Mouse (Mus musculus) thymus, adult 2 months (tissue): Measurements from ENCODE around the gene Tmed2. TPM values are rescaled to one million over a fixed set of nuclear protein-coding genes. Genes with fewer than 3 reads are reported as not detected.

Source experiments
- DNase-seq: peaks from one replicate; pipeline ENCODE4 v3.0.0; 2021
- H3K27ac ChIP-seq: fragments of 200-500 bp; 2 replicates; pipeline ENCODE4 v1.5.1; 2012; ENCODE audit warnings: low read length, control low read depth; ENCODE audit not compliant: control insufficient read depth, insufficient read depth
- H3K27me3 ChIP-seq: fragments of 200-500 bp; 2 replicates; pipeline ENCODE4 v1.6.1; 2012; ENCODE audit warnings: mild to moderate bottlenecking, low read length, moderate library complexity, mixed read lengths; ENCODE audit not compliant: control insufficient read depth, insufficient read depth
- H3K36me3 ChIP-seq: fragments of 200-500 bp; 2 replicates; pipeline ENCODE4 v1.6.1; 2012; ENCODE audit warnings: mild to moderate bottlenecking, low read length, moderate library complexity; ENCODE audit not compliant: control insufficient read depth, insufficient read depth
- H3K4me1 ChIP-seq: fragments of 200-500 bp; replicated peaks from 2 replicates; pipeline ENCODE4 v1.6.1; 2012; ENCODE audit warnings: low read length; ENCODE audit not compliant: control insufficient read depth, insufficient read depth
- H3K4me3 ChIP-seq: fragments of 200-500 bp; 2 replicates; pipeline ENCODE4 v1.5.1; 2012; ENCODE audit warnings: mild to moderate bottlenecking, low read length, control low read depth, moderate library complexity; ENCODE audit not compliant: control insufficient read depth, insufficient read depth
- CTCF ChIP-seq: fragments of 200-500 bp; IDR thresholded peaks from 2 replicates; pipeline ENCODE4 v1.5.1; 2012; ENCODE audit warnings: mild to moderate bottlenecking, control low read depth, low read length, moderate library complexity, borderline replicate concordance; ENCODE audit not compliant: control insufficient read depth, poor library complexity, insufficient read depth; ENCODE audit errors: extremely low read depth
- POLR2A ChIP-seq: fragments of 200-500 bp; IDR thresholded peaks from 2 replicates; pipeline ENCODE4 v1.6.1; 2012; ENCODE audit warnings: mild to moderate bottlenecking, low read length, control low read depth, moderate library complexity; ENCODE audit not compliant: control insufficient read depth, poor library complexity, insufficient read depth; ENCODE audit errors: extremely low read depth
- WGBS: fragments of 180-500 bp; shearing (Covaris S2); methylation state at CpG from one replicate; pipeline ENCODE4 v1.1.7; 2018; 5-methylcytosine and 5-hydroxymethylcytosine counted together
- polyA plus RNA-seq: library from polyadenylated mRNA; depleted of rRNA; stranded (reverse); fragments of >200 nt; gene quantifications from 2 replicates; pipeline ENCODE4 v1.2.3, GENCODE M21; 2012; rRNA removed

The Tmed2 gene
- 134 and 198 TPM in 2 replicates for polyA plus RNA-seq

GRCm38 (mm10) chr5:124540383-124540786 is at the start of gene Tmed2:
Tmed2 (plus strand) TSS chr5:124540695.
- Histone ChIP-seq H3K27me3 (no peaks in the 10 kb centered on the region), H3K27ac (peak within 1 kb of the TSS; percentile 45)
- TF ChIP-seq POLR2A = 0 out of 2 replicates have a peak, but pooled peaks have one; percentile 10
- TF ChIP-seq CTCF = 0 out of 2 replicates have a peak, but pooled peaks have one; percentile 20

GRCm38 (mm10) chr5:124491732-124492131 is 48.8 kb upstream of the Tmed2 start:
- DNase-seq = no peak
- H3K36me3 ChIP-seq = 0 out of 2 replicates have a peak, but pooled peaks cover 4% of the 10 kb centered on the region
- no peak for TF ChIP-seq CTCF
- no peak for TF ChIP-seq POLR2A
- H3K4me1 ChIP-seq = peaks cover 19% of the 10 kb centered on the region
- no peak overlapping the region for H3K27ac ChIP-seq
- no peaks in the 10 kb centered on the region for H3K27me3 ChIP-seq
- 98% methylated on average over 4 of the region's 4 CpGs for WGBS
- no peak overlapping the region for H3K4me3 ChIP-seq

More at GRCm38 (mm10) chr5:124540383-124540786, at the start of gene Tmed2:
- under 1% methylated on average over 35 of the region's 35 CpGs for WGBS
- peaks cover 12% of the 10 kb centered on the region for H3K4me1 ChIP-seq
- DNase-seq = peak; percentile 93
- H3K4me3 ChIP-seq = peak within 1 kb of the TSS; percentile 97
- peaks cover 20% of the 10 kb centered on the region for H3K36me3 ChIP-seq

GRCm38 (mm10) chr5:124492618-124493017 is 47.9 kb upstream of the Tmed2 start:
- WGBS = 78% methylated on average over 4 of the region's 4 CpGs
- no peak for TF ChIP-seq POLR2A
- TF ChIP-seq CTCF = no peak
- DNase-seq = no peak
- H3K27ac ChIP-seq = no peak overlapping the region
- H3K36me3 ChIP-seq = 0 out of 2 replicates have a peak, but pooled peaks cover 4% of the 10 kb centered on the region
- H3K4me1 ChIP-seq = peaks cover 25% of the 10 kb centered on the region
- H3K27me3 ChIP-seq = no peaks in the 10 kb centered on the region
- no peak overlapping the region for H3K4me3 ChIP-seq

- 0 out of 2 replicates have a peak, but pooled peaks cover 4% of the 10 kb centered on the region for H3K36me3 ChIP-seq
- no peak overlapping the region for H3K27ac ChIP-seq
- 56% methylated on average over 11 of the region's 11 CpGs for WGBS
- H3K27me3 ChIP-seq = no peaks in the 10 kb centered on the region
- TF ChIP-seq CTCF (no peak), POLR2A (no peak)
- DNase-seq = no peak
- H3K4me3 ChIP-seq = no peak overlapping the region
- peaks cover 30% of the 10 kb centered on the region for H3K4me1 ChIP-seq
These were observed 47.0 kb upstream of the Tmed2 start for GRCm38 (mm10) chr5:124493455-124493854.

- 0 out of 2 replicates have a peak, but pooled peaks cover 4% of the 10 kb centered on the region for H3K36me3 ChIP-seq
- TF ChIP-seq CTCF = no peak
- TF ChIP-seq POLR2A = no peak
- no peaks in the 10 kb centered on the region for H3K27me3 ChIP-seq
- no peak overlapping the region for H3K4me3 ChIP-seq
- peaks cover 30% of the 10 kb centered on the region for H3K4me1 ChIP-seq
- 44% methylated on average over 7 of the region's 7 CpGs for WGBS
- peak; percentile 41 for DNase-seq
- peak overlapping the region; percentile 58 for H3K27ac ChIP-seq
These were observed 44.9 kb upstream of the Tmed2 start for GRCm38 (mm10) chr5:124495547-124495946.

- Histone ChIP-seq H3K4me1 (peaks cover 30% of the 10 kb centered on the region), H3K27me3 (no peaks in the 10 kb centered on the region), H3K36me3 (no peaks in the 10 kb centered on the region), H3K4me3 (no peak overlapping the region), H3K27ac (peak overlapping the region; percentile 83)
- WGBS = 41% methylated on average over 15 of the region's 15 CpGs
- no peak for TF ChIP-seq CTCF
- TF ChIP-seq POLR2A = 0 out of 2 replicates have a peak, but pooled peaks have one; percentile 31
- peak; percentile 38 for DNase-seq
These were observed 43.6 kb upstream of the Tmed2 start for GRCm38 (mm10) chr5:124496614-124497514.
